Mouse (Mus musculus) testis, adult 2 months (tissue): ENCODE data around the gene Acsbg2. TPM values are rescaled to one million over a fixed set of nuclear protein-coding genes. Genes with fewer than 3 reads are reported as not detected.
A peak's percentile ranks its signal among the peaks of the same experiment; 100 is the strongest.

Experiments used
- H3K27ac ChIP-seq: fragments of 200-500 bp; 2 replicates; pipeline ENCODE4 v1.5.1; 2012; ENCODE audit warnings: low read depth, low read length; ENCODE audit not compliant: control insufficient read depth, insufficient read depth
- H3K27me3 ChIP-seq: fragments of 200-500 bp; 2 replicates; pipeline ENCODE4 v1.6.1; 2012; ENCODE audit warnings: mild to moderate bottlenecking, low read length, moderate library complexity; ENCODE audit not compliant: control insufficient read depth, insufficient read depth
- H3K36me3 ChIP-seq: fragments of 200-500 bp; 2 replicates; pipeline ENCODE4 v1.6.1; 2012; ENCODE audit warnings: mild to moderate bottlenecking, low read length; ENCODE audit not compliant: control insufficient read depth, insufficient read depth
- H3K4me1 ChIP-seq: fragments of 200-500 bp; 2 replicates; pipeline ENCODE4 v1.6.1; 2012; ENCODE audit warnings: low read length; ENCODE audit not compliant: control insufficient read depth, insufficient read depth
- H3K4me3 ChIP-seq: fragments of 200-500 bp; 2 replicates; pipeline ENCODE4 v1.5.1; 2012; ENCODE audit warnings: low read depth, mild to moderate bottlenecking, low read length, moderate library complexity, mixed read lengths; ENCODE audit not compliant: control insufficient read depth
- CTCF ChIP-seq: fragments of 200-500 bp; IDR thresholded peaks from 2 replicates; pipeline ENCODE4 v1.5.1; 2012; ENCODE audit warnings: low read depth, mild to moderate bottlenecking, inconsistent platforms, low read length, moderate library complexity; ENCODE audit not compliant: control insufficient read depth, insufficient read depth, insufficient replicate concordance
- POLR2A ChIP-seq: fragments of 200-500 bp; IDR thresholded peaks from 2 replicates; pipeline ENCODE4 v1.6.1; 2012; ENCODE audit warnings: low read depth, mild to moderate bottlenecking, inconsistent platforms, low read length, moderate library complexity; ENCODE audit not compliant: control insufficient read depth
- polyA plus RNA-seq: library from polyadenylated mRNA; depleted of rRNA; stranded (reverse); fragments of >200 nt; gene quantifications from 2 replicates; pipeline ENCODE4 v1.2.3, GENCODE M21; 2012

Acsbg2 gene
- polyA plus RNA-seq, 1 experiment, result 166 TPM

DNA sequence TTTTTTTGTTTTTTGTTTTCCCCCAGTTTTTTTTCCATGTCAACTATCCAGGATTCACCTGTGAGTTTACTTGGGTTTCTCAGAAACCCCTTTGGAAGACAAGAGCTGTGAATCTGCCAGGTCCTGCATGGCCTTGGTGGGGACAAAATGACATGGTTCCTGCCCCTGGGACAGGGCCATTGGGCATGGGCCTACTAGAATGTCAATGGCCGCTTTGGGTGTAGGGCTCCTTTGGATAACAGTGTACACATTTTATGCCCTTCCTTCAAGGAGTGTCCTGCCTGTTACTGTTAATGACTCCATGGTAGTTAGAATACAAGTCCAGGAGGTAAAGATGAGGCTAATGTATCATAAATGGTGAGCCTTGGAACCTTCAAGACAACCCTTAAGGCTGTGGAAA lies 41.3 kb downstream of the Acsbg2 start:
- Histone ChIP-seq H3K27me3 (no peaks in the 10 kb centered on the region), H3K4me3 (0 out of 2 replicates have a peak overlapping the region, but pooled peaks have one; percentile 23), H3K36me3 (no peaks in the 10 kb centered on the region), H3K4me1 (peaks cover 14% of the 10 kb centered on the region), H3K27ac (peak overlapping the region; percentile 84)
- no peak for TF ChIP-seq POLR2A
- TF ChIP-seq CTCF, result no peak

- TF ChIP-seq POLR2A (peak; percentile 52; the same call in 1 of the 2 replicates), CTCF (peak; percentile 11; the same call in 1 of the 2 replicates)
- Histone ChIP-seq H3K36me3 (no peaks in the 10 kb centered on the region), H3K4me3 (peak overlapping the region; percentile 83), H3K27ac (peak overlapping the region; percentile 79), H3K4me1 (peaks cover 15% of the 10 kb centered on the region), H3K27me3 (no peaks in the 10 kb centered on the region)
Observed at GRCm38 (mm10) chr17:56831111-56831816, 43.0 kb downstream of the Acsbg2 start.

DNA sequence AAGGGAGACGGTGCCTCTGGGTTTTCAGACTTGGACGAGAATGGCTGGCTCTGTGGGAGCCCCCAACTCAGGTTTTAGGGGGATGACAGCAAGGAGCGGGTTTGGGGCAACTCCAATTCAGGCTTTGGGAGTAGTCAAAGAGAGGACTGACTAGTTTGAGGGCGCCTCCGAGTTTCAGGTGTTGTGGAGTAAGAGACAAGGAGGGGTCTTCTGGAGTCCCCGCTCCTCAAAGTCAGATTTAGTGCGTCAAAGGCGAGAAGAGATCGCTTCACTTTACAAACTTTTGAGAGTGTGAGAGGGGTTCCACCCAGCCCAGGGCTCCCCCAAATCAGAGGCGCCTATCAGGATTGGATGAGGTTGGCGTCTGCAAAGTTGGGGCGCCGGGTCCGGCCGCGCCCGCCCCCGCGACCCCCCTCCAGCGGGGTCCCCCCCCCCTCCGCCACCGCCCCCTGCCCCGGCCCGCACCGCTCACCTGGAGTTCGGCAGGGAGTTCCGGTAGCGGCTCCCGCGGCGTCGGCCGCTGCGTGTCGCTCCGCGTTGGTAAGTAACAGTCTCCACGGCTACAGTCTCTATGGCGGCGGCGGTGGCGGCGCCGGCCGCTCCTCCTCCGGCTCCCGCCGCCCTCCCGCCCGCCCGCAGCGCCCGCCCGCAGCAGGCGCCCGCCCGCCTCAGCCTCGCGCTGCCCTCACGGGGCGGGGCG lies 43.7 kb downstream of the Acsbg2 start, which contains the start of gene Rfx2:
TSS of gene Rfx2 (minus strand) at position 603 of the 700 bp plus-strand sequence.
- peak within 1 kb of the TSS; percentile 83 for H3K4me3 ChIP-seq
- TF ChIP-seq POLR2A (no peak), CTCF (no peak)
- peaks cover 15% of the 10 kb centered on the region for H3K4me1 ChIP-seq
- H3K27ac ChIP-seq, result peak within 1 kb of the TSS; percentile 87
- no peaks in the 10 kb centered on the region for H3K36me3 ChIP-seq
- no peaks in the 10 kb centered on the region for H3K27me3 ChIP-seq

DNA sequence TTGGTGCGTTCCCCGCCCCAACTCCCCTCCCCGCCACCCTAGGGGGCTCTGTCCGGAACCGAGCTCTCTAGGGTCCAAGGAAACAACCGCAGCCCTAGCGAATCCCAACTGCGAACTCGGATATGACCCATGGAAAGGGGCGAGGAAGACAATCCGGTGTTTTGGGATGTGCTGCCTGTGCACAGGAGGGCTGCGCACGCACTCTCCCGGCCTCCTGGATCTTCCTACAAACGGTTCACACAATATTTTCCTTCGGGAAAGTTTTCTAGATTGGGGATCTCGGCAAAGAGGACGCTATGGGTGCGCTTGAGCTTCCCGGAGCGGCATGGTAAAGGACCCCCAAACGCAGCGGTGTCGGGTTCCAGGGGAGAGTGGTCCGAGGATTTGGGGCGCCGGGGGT lies 44.5 kb downstream of the Acsbg2 start:
- TF ChIP-seq POLR2A (no peak), CTCF (no peak)
- no peaks in the 10 kb centered on the region for H3K36me3 ChIP-seq
- H3K4me3 ChIP-seq, result peak overlapping the region; percentile 80
- no peaks in the 10 kb centered on the region for H3K27me3 ChIP-seq
- H3K4me1 ChIP-seq, result peaks cover 15% of the 10 kb centered on the region
- peak overlapping the region; percentile 87 for H3K27ac ChIP-seq

- no peak for TF ChIP-seq CTCF
- no peak for TF ChIP-seq POLR2A
- H3K4me3 ChIP-seq, result peak overlapping the region; percentile 80
- H3K36me3 ChIP-seq, result no peaks in the 10 kb centered on the region
- peaks cover 15% of the 10 kb centered on the region for H3K4me1 ChIP-seq
- peak overlapping the region; percentile 37 for H3K27ac ChIP-seq
- H3K27me3 ChIP-seq, result no peaks in the 10 kb centered on the region
Observed at GRCm38 (mm10) chr17:56829171-56829570, 45.1 kb downstream of the Acsbg2 start.

DNA sequence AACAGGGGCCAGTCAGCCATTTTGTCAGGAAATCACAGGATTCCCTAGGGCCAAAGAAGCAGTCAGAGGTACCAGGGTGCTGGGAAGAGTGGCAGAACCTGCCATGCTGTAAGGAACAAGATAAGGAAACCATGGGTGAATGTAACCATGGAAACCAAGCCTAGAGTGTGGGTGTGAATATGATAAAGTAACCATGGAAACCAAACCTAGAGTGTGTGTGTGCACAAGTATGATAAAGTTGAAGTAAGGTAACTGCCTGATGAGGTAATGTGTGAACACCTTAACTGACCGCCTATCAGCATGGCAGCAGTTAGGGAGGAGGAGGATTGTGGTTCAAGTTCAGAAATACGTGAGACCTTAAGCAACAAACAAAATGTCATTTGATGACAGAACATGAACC lies 47.5 kb downstream of the Acsbg2 start:
- Histone ChIP-seq H3K4me3 (no peak overlapping the region), H3K27ac (no peak overlapping the region), H3K4me1 (peaks cover 11% of the 10 kb centered on the region), H3K36me3 (no peaks in the 10 kb centered on the region), H3K27me3 (no peaks in the 10 kb centered on the region)
- TF ChIP-seq POLR2A (no peak), CTCF (no peak)

GRCm38 (mm10) chr17:56823352-56823751 lies 50.9 kb downstream of the Acsbg2 start:
- Histone ChIP-seq H3K27ac (no peak overlapping the region), H3K36me3 (no peaks in the 10 kb centered on the region), H3K4me1 (peaks cover 7% of the 10 kb centered on the region), H3K27me3 (no peaks in the 10 kb centered on the region), H3K4me3 (no peak overlapping the region)
- no peak for TF ChIP-seq CTCF
- no peak for TF ChIP-seq POLR2A
